Mouse (Mus musculus) kidney, adult 2 months (tissue): ENCODE measurements around the gene Trp53. TPM values are rescaled to one million over a fixed set of nuclear protein-coding genes. Genes with fewer than 3 reads are reported as not detected.
"Not testable (repeated sequence)": the region's sequence is repeated elsewhere in the genome, so short reads cannot be mapped to it uniquely, and the experiment has no call there.

Experiments
- DNase-seq: peaks from one replicate; pipeline ENCODE4 v3.0.0; 2021
- H3K27ac ChIP-seq: fragments of 200-500 bp; 2 replicates; pipeline ENCODE4 v1.5.1; 2012; ENCODE audit warnings: low read depth, low read length, control low read depth, inconsistent platforms; ENCODE audit not compliant: insufficient read depth
- H3K27me3 ChIP-seq: fragments of 200-500 bp; replicated peaks from 2 replicates; pipeline ENCODE4 v1.6.1; 2012; ENCODE audit warnings: mild to moderate bottlenecking, moderate library complexity, low read length, inconsistent platforms; ENCODE audit not compliant: control insufficient read depth, insufficient read depth
- H3K36me3 ChIP-seq: fragments of 200-500 bp; 2 replicates; pipeline ENCODE4 v1.6.1; 2012; ENCODE audit warnings: mild to moderate bottlenecking, moderate library complexity, low read length, inconsistent platforms; ENCODE audit not compliant: control insufficient read depth, insufficient read depth
- H3K4me1 ChIP-seq: fragments of 200-500 bp; 2 replicates; pipeline ENCODE4 v1.6.1; 2011; ENCODE audit warnings: low read length; ENCODE audit not compliant: control insufficient read depth, insufficient read depth
- H3K4me3 ChIP-seq: fragments of 200-500 bp; 2 replicates; pipeline ENCODE4 v1.5.1; 2011; ENCODE audit warnings: mild to moderate bottlenecking, low read depth, low read length, control low read depth; ENCODE audit not compliant: insufficient read depth
- CTCF ChIP-seq: fragments of 200-500 bp; conservative IDR thresholded peaks from 2 replicates; pipeline ENCODE4 v1.5.1; 2011; ENCODE audit warnings: low read depth, mild to moderate bottlenecking, control low read depth, low read length, moderate library complexity, mixed read lengths; ENCODE audit not compliant: insufficient read depth, insufficient read length
- POLR2A ChIP-seq: fragments of 200-500 bp; IDR thresholded peaks from one replicate; pipeline ENCODE4 v1.6.1; 2011; ENCODE audit warnings: low read depth, low read length, control low read depth
- WGBS: fragments of 180-500 bp; shearing (Covaris S2); methylation state at CpG from one replicate; pipeline ENCODE4 v1.1.7; 2018; 5-methylcytosine and 5-hydroxymethylcytosine counted together
- polyA plus RNA-seq: library from polyadenylated mRNA; depleted of rRNA; stranded (reverse); fragments of >200 nt; gene quantifications from 2 replicates; pipeline ENCODE4 v1.2.3, GENCODE M21; 2012

Trp53 gene
- polyA plus RNA-seq, 1 experiment, result 48.5 TPM

DNA sequence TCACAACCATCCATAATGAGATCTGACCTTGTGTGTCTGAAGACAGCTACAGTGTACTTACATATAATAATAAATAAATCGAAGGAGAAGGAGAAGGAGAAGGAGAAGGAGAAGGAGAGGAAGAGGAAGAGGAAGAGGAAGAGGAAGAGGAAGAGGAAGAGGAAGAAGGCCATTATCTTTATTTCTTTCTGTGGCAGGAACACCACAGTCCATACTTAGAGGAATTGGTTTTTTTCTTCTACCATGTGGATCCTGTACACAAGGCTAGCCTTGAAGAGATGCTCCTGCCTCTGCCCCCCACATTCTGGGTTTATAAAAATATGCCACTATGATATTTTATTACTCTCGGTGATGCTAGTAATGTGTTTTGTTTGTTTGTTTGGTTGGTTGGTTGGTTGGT is 26.7 kb downstream of the Trp53 start:
- H3K4me3 ChIP-seq, result no peak overlapping the region
- no peak for DNase-seq
- peaks cover 2% of the 10 kb centered on the region; the same call in 1 of the 2 replicates for H3K27me3 ChIP-seq
- H3K4me1 ChIP-seq, result no peaks in the 10 kb centered on the region
- WGBS, result 77% methylated on average over 2 of the region's 2 CpGs
- H3K27ac ChIP-seq, result no peak overlapping the region
- no peaks in the 10 kb centered on the region for H3K36me3 ChIP-seq
- TF ChIP-seq POLR2A, result no peak
- TF ChIP-seq CTCF, result no peak

GRCm38 (mm10) chr11:69608525-69608924 is 28.4 kb downstream of the Trp53 start:
- H3K36me3 ChIP-seq, result no peaks in the 10 kb centered on the region
- H3K27ac ChIP-seq, result no peak overlapping the region
- no peaks in the 10 kb centered on the region for H3K4me1 ChIP-seq
- TF ChIP-seq POLR2A (no peak), CTCF (no peak)
- DNase-seq, result no peak
- H3K4me3 ChIP-seq, result no peak overlapping the region
- WGBS, result 89% methylated on average over 3 of the region's 3 CpGs
- H3K27me3 ChIP-seq, result peaks cover 2% of the 10 kb centered on the region; the same call in 1 of the 2 replicates

DNA sequence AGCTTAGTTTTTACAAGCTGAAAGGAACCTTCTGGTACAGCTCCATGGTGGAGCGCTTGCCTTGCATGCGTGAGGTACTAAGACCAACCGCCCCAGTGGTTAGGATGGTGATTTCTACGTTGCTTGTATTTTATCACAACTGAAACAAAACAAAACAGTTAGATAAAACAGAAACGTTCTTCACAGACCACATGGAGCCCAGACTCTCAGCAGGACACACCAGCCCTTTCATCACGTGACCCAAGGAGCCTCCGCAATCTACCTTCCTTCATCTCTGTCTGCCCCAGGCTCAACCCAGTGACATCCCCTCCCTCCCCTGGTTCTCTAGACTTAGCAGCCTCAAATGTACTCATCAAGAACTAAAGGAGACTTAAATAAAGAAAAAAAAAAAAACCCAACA is 29.3 kb downstream of the Trp53 start:
- TF ChIP-seq CTCF (no peak), POLR2A (no peak)
- 0 out of 2 replicates have a peak, but pooled peaks cover 2% of the 10 kb centered on the region for H3K4me1 ChIP-seq
- H3K27ac ChIP-seq, result no peak overlapping the region
- peaks cover 2% of the 10 kb centered on the region; the same call in 1 of the 2 replicates for H3K27me3 ChIP-seq
- WGBS, result 70% methylated on average over 7 of the region's 7 CpGs
- no peak overlapping the region for H3K4me3 ChIP-seq
- DNase-seq, result no peak
- no peaks in the 10 kb centered on the region for H3K36me3 ChIP-seq

DNA sequence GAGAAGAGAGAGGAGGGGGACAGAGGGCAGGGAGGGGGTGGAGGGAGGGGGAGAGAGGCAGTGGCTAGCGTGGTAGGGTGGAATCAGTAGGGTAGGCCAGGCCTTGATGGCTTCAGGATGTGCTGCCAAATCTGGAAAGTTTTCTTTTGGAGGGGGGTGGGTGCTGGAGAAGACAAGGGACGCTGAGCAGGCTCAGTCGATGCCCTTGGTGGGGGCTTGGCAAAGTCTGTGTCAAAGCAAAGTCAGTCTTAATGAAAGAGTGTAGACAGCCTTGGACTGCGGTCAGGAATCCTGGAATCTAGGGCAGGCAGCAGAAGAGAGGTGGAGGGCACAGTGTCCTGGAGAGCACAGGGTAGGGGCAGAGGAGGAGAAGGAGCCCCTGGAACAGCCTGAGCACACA is 30.7 kb downstream of the Trp53 start:
- H3K4me3 ChIP-seq, result no peak overlapping the region
- H3K36me3 ChIP-seq, result no peaks in the 10 kb centered on the region
- no peak for DNase-seq
- WGBS, result 81% methylated on average over 4 of the region's 4 CpGs
- no peaks in the 10 kb centered on the region for H3K27me3 ChIP-seq
- H3K27ac ChIP-seq, result no peak overlapping the region
- H3K4me1 ChIP-seq, result 0 out of 2 replicates have a peak, but pooled peaks cover 2% of the 10 kb centered on the region
- TF ChIP-seq CTCF (no peak), POLR2A (no peak)

DNA sequence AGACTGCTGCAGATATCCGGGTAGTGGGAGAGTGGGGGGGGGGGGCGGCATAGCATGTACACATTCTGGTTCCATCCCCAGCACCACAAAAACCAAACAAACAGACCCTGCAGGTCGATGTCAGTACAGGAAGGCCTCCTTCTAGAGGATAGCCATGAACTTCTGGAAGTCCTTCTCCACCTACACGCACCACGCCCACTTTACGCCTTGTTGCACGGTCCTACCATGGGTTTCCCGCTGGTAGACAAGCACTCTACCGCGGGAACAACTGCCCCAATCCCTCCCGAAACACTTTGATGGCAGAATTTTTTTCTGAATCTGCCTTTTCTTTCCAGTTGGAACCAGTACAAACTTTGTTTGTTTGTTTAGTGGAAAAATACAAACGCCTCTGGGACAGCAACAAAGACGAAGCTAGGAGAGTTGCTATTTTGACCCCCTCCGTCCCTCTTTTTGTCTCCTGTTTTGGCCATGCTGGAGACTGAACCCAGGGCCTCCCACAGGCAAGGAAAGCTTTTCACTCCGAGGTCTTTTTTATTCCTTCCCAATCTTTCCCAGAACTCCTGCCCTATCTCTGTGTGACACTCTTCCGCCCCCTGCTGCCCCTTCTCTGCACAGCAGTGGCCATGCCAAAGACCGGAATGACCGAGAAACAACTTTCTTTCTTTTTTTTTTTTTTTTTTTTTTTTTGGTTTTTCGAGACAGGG is 33.5 kb downstream of the Trp53 start:
- Histone ChIP-seq H3K27ac (no peak overlapping the region), H3K4me3 (no peak overlapping the region), H3K36me3 (no peaks in the 10 kb centered on the region), H3K27me3 (no peaks in the 10 kb centered on the region), H3K4me1 (0 out of 2 replicates have a peak, but pooled peaks cover 2% of the 10 kb centered on the region)
- WGBS, result 11% methylated on average over 19 of the region's 19 CpGs
- peak; percentile 93 for DNase-seq
- TF ChIP-seq POLR2A (no peak), CTCF (peak; percentile 87)

DNA sequence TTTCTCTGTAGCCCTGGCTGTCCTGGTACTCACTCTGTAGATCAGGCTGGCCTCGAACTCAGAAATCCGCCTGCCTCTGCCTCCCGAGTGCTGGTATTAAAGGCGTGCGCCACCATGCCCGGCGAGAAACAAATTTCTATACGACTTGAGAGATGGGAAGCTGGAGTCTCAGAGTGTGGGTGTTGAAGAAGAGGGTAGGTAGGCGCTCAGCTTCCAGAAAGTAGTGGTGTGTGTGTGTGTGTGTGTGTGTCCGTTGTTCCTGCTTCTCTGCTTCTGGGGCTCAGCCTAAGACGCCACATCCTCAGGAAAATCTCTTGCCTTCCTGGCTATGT is 34.1 kb downstream of the Trp53 start:
- H3K36me3 ChIP-seq, DNase-seq, H3K27ac ChIP-seq, H3K4me1 ChIP-seq, H3K27me3 ChIP-seq, H3K4me3 ChIP-seq: not testable (repeated sequence)
- 45% methylated on average over 11 of the region's 11 CpGs for WGBS

- peaks cover 2% of the 10 kb centered on the region; the same call in 1 of the 2 replicates for H3K4me1 ChIP-seq
- H3K4me3 ChIP-seq, result no peak overlapping the region
- WGBS, result 33% methylated on average over 10 of the region's 10 CpGs
- H3K36me3 ChIP-seq, result no peaks in the 10 kb centered on the region
- H3K27ac ChIP-seq, result no peak overlapping the region
- H3K27me3 ChIP-seq, result no peaks in the 10 kb centered on the region
- no peak for TF ChIP-seq POLR2A
- TF ChIP-seq CTCF, result no peak
- DNase-seq, result no peak
These were observed 36.6 kb downstream of the Trp53 start for GRCm38 (mm10) chr11:69616781-69617180.

- Histone ChIP-seq H3K4me1 (peaks cover 2% of the 10 kb centered on the region; the same call in 1 of the 2 replicates), H3K27ac (no peak within 1 kb of the TSS), H3K4me3 (no peak within 1 kb of the TSS), H3K27me3 (no peaks in the 10 kb centered on the region), H3K36me3 (no peaks in the 10 kb centered on the region)
- TF ChIP-seq POLR2A (no peak), CTCF (no peak)
- WGBS, result 49% methylated on average over 5 of the region's 5 CpGs
- no peak for DNase-seq
These were observed 37.6 kb downstream of the Trp53 start, which contains the start of gene Shbg for GRCm38 (mm10) chr11:69617805-69618204. Gene Shbg (minus strand): TSS chr11:69617905.
